Mouse (Mus musculus): ENCODE results near the gene Olfr283. TPM values are rescaled to one million over a fixed set of nuclear protein-coding genes. Genes with fewer than 3 reads are reported as not detected.
A peak's percentile ranks its signal among the peaks of the same experiment; 100 is the strongest.
"Not testable (repeated sequence)": the region's sequence is repeated elsewhere in the genome, so short reads cannot be mapped to it uniquely, and the experiment has no call there.

Olfr283 gene
- not detected in 3 replicates for total RNA-seq (2017)

DNA sequence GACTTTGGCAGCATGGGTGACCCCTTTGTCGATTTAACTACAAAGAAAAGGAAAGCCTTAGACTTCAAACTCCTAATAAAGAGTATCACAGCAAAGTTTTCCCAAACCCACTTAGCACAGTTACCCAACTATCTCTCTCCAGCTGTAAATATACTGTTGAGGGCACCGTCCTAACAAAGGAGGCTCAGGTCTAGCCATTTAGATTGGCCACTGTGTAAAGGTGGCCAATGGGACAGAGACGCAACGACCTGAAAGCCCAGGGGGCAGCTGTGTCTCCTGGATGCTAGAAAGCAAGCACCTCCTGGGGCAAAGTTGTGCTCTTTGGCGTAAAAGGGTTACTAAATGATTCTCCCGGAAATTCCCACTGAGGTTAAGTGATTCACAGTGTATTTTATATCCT lies at the start of gene Olfr283:
TSS of gene Olfr283 (minus strand) at position 101 of the 400 bp plus-strand sequence.
- ATAC-seq (replicated peaks; ENCODE audit: insufficient number of reproducible peaks, low FRiP score, low TSS enrichment, poor library complexity, severe bottlenecking) = no peak

- ATAC-seq (replicated peaks; ENCODE audit: insufficient number of reproducible peaks, low FRiP score, low TSS enrichment, poor library complexity, severe bottlenecking) = no peak
Observed at GRCm38 (mm10) chr15:98425188-98425587, 44.4 kb upstream of the Olfr283 start.

GRCm38 (mm10) chr15:98424753-98425152 lies 44.0 kb upstream of the Olfr283 start:
- ATAC-seq (replicated peaks; ENCODE audit: insufficient number of reproducible peaks, low FRiP score, low TSS enrichment, poor library complexity, severe bottlenecking) = no peak

DNA sequence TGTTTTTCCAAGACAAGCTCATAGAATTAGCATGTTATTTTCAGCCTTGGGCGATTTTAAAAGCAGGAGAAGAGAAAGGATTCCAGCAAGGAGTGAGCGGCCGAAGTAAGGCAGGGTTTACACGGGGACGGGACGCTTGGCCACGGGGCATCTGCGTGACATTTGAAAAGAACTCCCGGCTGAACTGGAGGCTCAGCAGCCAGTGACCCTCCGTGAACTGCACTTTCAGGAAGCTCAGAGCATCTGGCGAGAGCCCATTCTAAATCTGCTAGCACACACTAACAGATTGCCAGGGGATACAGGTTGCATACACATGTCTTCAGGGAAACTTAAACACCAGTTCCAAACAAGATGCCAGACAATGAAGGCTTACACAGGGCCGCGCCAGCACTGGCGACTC lies 43.6 kb upstream of the Olfr283 start:
- no peak for ATAC-seq (replicated peaks; ENCODE audit: insufficient number of reproducible peaks, low FRiP score, low TSS enrichment, poor library complexity, severe bottlenecking)

GRCm38 (mm10) chr15:98420897-98421296 lies 40.2 kb upstream of the Olfr283 start:
- ATAC-seq (replicated peaks; ENCODE audit: insufficient number of reproducible peaks, low FRiP score, low TSS enrichment, poor library complexity, severe bottlenecking) = no peak

- no peak for ATAC-seq (replicated peaks; ENCODE audit: insufficient number of reproducible peaks, low FRiP score, low TSS enrichment, poor library complexity, severe bottlenecking)
Observed at GRCm38 (mm10) chr15:98418096-98418495, 37.4 kb upstream of the Olfr283 start.

DNA sequence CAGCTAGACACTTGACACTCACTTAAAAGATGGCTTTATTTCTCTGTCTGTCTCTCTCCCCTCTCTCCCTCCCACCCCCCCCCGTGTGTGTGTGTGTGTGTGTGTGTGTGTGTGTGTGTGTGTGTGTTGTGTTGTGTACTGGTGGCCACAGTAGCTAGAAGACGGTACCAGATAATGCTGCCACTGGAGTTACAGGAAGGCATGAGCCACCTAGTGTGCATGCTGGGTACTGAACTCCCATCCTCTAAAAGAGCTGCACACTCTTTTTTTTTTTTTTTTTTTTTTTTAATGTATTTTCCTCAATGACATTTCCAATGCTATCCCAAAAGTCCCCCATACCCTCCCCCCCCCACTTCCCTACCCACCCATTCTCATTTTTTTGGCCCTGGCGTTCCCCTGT lies 36.5 kb upstream of the Olfr283 start:
- ATAC-seq (replicated peaks; ENCODE audit: insufficient number of reproducible peaks, low FRiP score, low TSS enrichment, poor library complexity, severe bottlenecking) = not testable (repeated sequence)

- not testable (repeated sequence) for ATAC-seq (replicated peaks; ENCODE audit: insufficient number of reproducible peaks, low FRiP score, low TSS enrichment, poor library complexity, severe bottlenecking)
Observed at GRCm38 (mm10) chr15:98416802-98417201, 36.1 kb upstream of the Olfr283 start.

DNA sequence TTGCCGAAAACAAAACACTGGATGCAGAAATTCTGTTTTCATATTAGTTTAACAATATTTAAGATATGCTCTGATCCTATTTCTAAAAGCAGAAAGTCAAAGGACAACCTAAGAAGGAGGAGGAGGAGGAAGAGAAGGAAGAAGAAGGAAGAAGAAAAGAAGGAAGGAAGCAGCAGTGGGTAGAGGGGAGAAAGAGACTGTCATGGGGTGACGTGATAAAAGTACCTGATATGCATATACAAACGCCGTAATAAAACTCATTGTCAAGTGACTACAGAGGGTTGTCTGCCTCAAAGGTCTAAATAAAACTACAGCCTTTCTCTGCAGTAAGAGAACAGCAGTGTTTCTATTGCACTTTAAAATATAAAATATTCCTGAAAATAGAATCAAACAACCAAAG lies 35.2 kb upstream of the Olfr283 start:
- ATAC-seq (replicated peaks; ENCODE audit: insufficient number of reproducible peaks, low FRiP score, low TSS enrichment, poor library complexity, severe bottlenecking) = no peak

DNA sequence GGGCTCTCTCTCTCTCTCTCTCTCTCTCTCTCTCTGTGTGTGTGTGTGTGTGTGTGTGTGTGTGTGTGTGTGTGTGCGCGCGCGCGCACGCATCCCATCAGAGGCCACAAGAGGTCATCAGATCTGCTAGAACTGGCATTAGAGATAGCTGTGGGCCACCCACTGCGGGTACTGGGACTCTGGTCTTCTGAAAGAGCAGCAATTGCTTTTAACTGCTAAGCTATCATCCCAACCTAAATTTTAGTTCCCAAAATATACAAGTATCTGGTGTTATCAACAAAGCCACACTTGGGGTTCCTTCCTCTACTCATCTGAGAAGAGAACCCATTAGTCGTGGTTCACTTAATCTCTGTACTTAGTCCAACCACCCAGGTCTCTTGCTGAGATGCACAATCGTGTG lies 29.5 kb upstream of the Olfr283 start:
- no peak for ATAC-seq (replicated peaks; ENCODE audit: insufficient number of reproducible peaks, low FRiP score, low TSS enrichment, poor library complexity, severe bottlenecking)

GRCm38 (mm10) chr15:98409635-98410034 lies 28.9 kb upstream of the Olfr283 start:
- no peak for ATAC-seq (replicated peaks; ENCODE audit: insufficient number of reproducible peaks, low FRiP score, low TSS enrichment, poor library complexity, severe bottlenecking)

- no peak for ATAC-seq (replicated peaks; ENCODE audit: insufficient number of reproducible peaks, low FRiP score, low TSS enrichment, poor library complexity, severe bottlenecking)
Observed at GRCm38 (mm10) chr15:98408406-98409060, 27.8 kb upstream of the Olfr283 start.

GRCm38 (mm10) chr15:98402356-98402755 lies 21.6 kb upstream of the Olfr283 start:
- ATAC-seq (replicated peaks; ENCODE audit: insufficient number of reproducible peaks, low FRiP score, low TSS enrichment, poor library complexity, severe bottlenecking) = no peak

DNA sequence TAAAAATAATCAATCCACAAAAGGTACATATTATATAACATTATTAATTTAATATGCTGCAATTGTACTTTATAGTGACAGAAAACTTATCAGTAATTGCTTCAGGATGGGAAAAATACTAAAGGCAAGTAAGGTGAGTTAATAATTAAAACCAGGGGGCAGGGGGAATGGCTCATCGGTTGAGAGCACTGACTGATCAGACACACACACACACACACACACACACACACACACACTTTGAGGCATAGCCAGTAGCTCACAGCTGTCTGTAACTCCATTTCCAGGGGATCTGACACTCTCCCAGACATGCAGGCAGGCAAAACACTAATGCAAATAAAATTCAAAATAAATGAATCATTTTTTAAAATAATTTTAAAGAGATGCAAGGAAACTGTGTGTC lies 16.4 kb upstream of the Olfr283 start:
- ATAC-seq (replicated peaks; ENCODE audit: insufficient number of reproducible peaks, low FRiP score, low TSS enrichment, poor library complexity, severe bottlenecking) = no peak

- ATAC-seq (replicated peaks; ENCODE audit: insufficient number of reproducible peaks, low FRiP score, low TSS enrichment, poor library complexity, severe bottlenecking) = no peak
Observed at GRCm38 (mm10) chr15:98391903-98392187, 11.1 kb upstream of the Olfr283 start.

- ATAC-seq (replicated peaks; ENCODE audit: insufficient number of reproducible peaks, low FRiP score, low TSS enrichment, poor library complexity, severe bottlenecking) = no peak
Observed at GRCm38 (mm10) chr15:98391081-98391902, 10.5 kb upstream of the Olfr283 start.

DNA sequence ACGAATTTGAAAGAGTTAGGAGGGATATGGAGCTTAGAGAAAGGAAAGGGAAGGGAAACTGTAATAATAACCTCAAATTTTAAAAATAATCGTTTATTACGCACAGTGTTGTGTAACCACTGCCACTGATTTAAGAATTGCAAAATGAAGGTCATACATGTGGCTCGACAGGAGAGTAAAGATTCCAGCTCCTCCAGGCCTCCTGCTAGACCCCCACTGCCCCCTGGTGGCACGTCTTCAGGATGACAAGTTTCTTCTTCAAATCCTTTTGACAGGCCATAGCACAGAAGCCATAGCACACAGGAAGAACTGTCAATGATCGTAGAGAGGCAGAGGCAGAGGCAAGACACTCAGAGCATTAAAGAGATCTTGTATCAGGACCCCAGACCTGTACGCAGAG lies 9.1 kb upstream of the Olfr283 start:
- peak; percentile 73; the same call in 1 of the 2 replicates for ATAC-seq (replicated peaks; ENCODE audit: insufficient number of reproducible peaks, low FRiP score, low TSS enrichment, poor library complexity, severe bottlenecking)

DNA sequence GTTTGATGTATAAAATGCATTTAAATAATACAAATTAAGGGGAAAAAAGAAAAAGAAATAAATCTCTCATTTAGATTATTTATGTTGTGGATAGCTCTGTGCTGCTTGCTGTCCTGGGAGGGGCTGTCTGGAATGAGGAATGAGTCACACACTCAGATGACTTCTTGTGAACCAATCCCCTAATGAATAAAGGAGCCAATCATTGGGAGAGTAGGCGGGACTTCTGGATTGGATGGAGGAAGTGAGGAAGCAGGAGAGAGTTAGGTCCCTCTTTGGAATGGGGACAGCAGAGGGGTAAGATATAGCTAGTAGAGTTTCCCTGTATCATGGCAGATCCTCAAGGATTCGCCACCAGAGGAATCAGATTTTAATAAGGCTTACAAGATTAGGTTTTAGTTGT lies 6.9 kb upstream of the Olfr283 start:
- no peak for ATAC-seq (replicated peaks; ENCODE audit: insufficient number of reproducible peaks, low FRiP score, low TSS enrichment, poor library complexity, severe bottlenecking)

- no peak for ATAC-seq (replicated peaks; ENCODE audit: insufficient number of reproducible peaks, low FRiP score, low TSS enrichment, poor library complexity, severe bottlenecking)
Observed at GRCm38 (mm10) chr15:98378209-98378608, 2.5 kb downstream of the Olfr283 start.

DNA sequence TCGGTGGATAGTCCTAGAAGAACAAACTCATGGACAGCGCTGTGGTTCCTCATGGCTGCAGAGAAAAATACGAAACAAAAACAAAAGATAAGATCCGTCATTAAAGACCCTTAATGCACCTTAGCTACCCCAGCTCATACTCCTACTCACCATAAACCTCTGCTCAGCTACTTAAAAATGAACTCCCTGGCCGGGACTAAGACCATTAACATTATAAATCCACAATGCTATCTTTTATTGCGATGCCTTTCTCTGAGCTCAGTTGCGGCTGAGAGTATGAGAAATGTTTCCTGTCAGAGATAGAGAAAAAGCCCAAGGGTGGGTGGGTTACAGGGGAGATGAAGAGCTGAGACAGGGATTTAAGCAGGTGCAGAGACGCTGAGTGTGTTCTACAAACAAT lies 39.9 kb downstream of the Olfr283 start, which contains the start of gene Olfr284:
TSS of gene Olfr284 (minus strand) at position 101 of the 400 bp plus-strand sequence.
- ATAC-seq (replicated peaks; ENCODE audit: insufficient number of reproducible peaks, low FRiP score, low TSS enrichment, poor library complexity, severe bottlenecking) = no peak
